Mouse (Mus musculus): ENCODE data around the gene Abhd15.

- TF ChIP-seq CTCF (IDR thresholded peaks at IDR 0.05; ENCODE audit: extremely low read depth, insufficient read length, insufficient replicate concordance, low read depth, low read length) = no peak
- TF ChIP-seq POLR2A (IDR thresholded peaks at IDR 0.05; ENCODE audit: low read depth, low read length) = no peak
Measured at GRCm38 (mm10) chr11:77489591-77490235, 25.2 kb upstream of the Abhd15 start, which contains the start of gene Ankrd13b.

Data from small intestine, adult 2 months (tissue).